Mouse (Mus musculus): ENCODE measurements around the gene Olfr406. TPM values are rescaled to one million over a fixed set of nuclear protein-coding genes. Genes with fewer than 3 reads are reported as not detected.

The Olfr406 gene
- not detected in 2 replicates for polyA plus RNA-seq (2015; fragmentation: Nextera tagmentation; extraction: Ambion mirVana)

DNA sequence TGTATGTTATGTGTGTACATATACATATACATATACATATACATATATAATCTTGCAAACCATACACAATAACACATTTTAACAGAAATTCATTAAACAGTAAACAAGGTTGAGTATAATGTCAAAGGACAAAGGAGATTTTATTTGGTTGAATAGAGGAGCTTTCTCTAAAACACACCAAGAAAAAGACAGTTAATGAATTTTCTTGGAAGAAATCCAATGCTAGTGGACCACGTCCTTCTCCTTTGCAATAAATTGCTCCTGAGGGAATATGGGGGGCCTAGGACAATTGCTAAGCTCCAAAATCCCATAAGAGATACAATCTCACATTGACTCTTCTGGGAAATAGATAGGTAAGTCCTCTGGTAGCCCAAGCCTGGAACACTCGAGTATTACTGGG, at the start of gene Olfr406:
Gene Olfr406 (plus strand): TSS at position 301 of the 400 bp plus-strand sequence.

DNA sequence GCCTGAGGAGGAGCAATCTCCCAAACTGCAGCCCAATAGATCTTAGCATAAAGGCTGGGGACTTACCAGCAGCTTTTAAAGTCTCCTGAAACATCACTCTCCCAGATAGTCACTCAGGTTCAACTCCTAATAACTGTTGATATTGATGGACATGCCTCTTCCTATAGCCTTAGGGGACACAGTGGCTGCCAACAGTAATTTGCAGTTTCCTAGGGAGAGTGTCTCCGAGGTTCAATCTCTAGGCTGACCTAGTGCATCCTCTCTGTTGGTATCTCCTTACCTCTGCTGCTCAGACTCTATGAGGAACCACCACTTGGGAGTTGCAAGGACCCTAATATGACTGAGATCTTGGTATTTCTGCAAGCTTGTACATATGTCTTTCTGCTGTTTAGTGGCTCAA, 48.3 kb upstream of the Olfr406 start, which contains the start of gene Olfr43:
Gene Olfr43 (minus strand): TSS at position 101 of the 400 bp plus-strand sequence.

DNA sequence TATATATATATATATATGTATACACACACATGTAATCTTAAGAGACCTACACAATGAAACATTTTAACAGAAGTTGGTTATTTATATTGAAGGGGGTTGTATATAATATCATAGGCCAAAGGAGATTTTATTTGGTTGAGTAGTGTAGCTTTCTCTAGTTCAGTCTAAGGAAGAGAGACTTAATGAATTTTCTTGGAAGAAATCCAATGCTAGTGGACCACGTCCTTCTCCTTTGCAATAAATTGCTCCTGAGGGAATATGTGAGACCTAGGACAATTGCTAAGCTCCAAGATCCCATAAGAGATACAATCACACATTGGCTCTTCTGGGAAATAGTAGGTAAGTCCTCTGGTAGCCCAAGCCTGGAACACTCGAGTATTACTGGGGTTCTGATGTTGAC, 23.8 kb downstream of the Olfr406 start, which contains the start of gene Olfr59:
Gene Olfr59 (plus strand): TSS at position 301 of the 400 bp plus-strand sequence.

Other genes starting within 250 kb of the Olfr406 start
- gene Olfr139, start 203.3 kb upstream of the Olfr406 start, polyA plus RNA-seq (2015; fragmentation: Nextera tagmentation; extraction: Ambion mirVana), result not detected in 2 replicates
- gene Olfr399, start 203.2 kb upstream of the Olfr406 start, polyA plus RNA-seq (2015; fragmentation: Nextera tagmentation; extraction: Ambion mirVana), result not detected in 2 replicates
- not detected in 2 replicates for gene Zfp616, start 189.9 kb upstream of the Olfr406 start, polyA plus RNA-seq (2015; fragmentation: Nextera tagmentation; extraction: Ambion mirVana)
- not detected in 2 replicates for gene Olfr401, start 146.1 kb upstream of the Olfr406 start, polyA plus RNA-seq (2015; fragmentation: Nextera tagmentation; extraction: Ambion mirVana)
- gene Olfr402, start 106.3 kb upstream of the Olfr406 start, polyA plus RNA-seq (2015; fragmentation: Nextera tagmentation; extraction: Ambion mirVana), result not detected in 2 replicates
- gene Olfr403, start 73.6 kb upstream of the Olfr406 start, polyA plus RNA-seq (2015; fragmentation: Nextera tagmentation; extraction: Ambion mirVana), result not detected in 2 replicates
- gene Olfr43, start 48.4 kb upstream of the Olfr406 start, polyA plus RNA-seq (2015; fragmentation: Nextera tagmentation; extraction: Ambion mirVana), result not detected in 2 replicates
- gene Olfr59, start 23.9 kb downstream of the Olfr406 start, polyA plus RNA-seq (2015; fragmentation: Nextera tagmentation; extraction: Ambion mirVana), result not detected in 2 replicates
- gene Olfr410, start 78.2 kb downstream of the Olfr406 start, polyA plus RNA-seq (2015; fragmentation: Nextera tagmentation; extraction: Ambion mirVana), result not detected in 2 replicates
- not detected in 2 replicates for gene Olfr411, start 92.8 kb downstream of the Olfr406 start, polyA plus RNA-seq (2015; fragmentation: Nextera tagmentation; extraction: Ambion mirVana)
- gene Olfr412, start 102.3 kb downstream of the Olfr406 start, polyA plus RNA-seq (2015; fragmentation: Nextera tagmentation; extraction: Ambion mirVana), result not detected in 2 replicates

Data from skeletal muscle tissue, postnatal 0 days (tissue).